Mouse (Mus musculus): ENCODE results near the gene Prrt2. TPM values are rescaled to one million over a fixed set of nuclear protein-coding genes. Genes with fewer than 3 reads are reported as not detected.

Gene Prrt2
- polyA plus RNA-seq (2014; fragmentation: Illumina TruSeq; extraction: RNeasy Lipid Tissue Mini Kit (QIAGEN cat#74804); ENCODE audit: insufficient read depth, low read depth, low replicate concordance) = 0.74 TPM

DNA sequence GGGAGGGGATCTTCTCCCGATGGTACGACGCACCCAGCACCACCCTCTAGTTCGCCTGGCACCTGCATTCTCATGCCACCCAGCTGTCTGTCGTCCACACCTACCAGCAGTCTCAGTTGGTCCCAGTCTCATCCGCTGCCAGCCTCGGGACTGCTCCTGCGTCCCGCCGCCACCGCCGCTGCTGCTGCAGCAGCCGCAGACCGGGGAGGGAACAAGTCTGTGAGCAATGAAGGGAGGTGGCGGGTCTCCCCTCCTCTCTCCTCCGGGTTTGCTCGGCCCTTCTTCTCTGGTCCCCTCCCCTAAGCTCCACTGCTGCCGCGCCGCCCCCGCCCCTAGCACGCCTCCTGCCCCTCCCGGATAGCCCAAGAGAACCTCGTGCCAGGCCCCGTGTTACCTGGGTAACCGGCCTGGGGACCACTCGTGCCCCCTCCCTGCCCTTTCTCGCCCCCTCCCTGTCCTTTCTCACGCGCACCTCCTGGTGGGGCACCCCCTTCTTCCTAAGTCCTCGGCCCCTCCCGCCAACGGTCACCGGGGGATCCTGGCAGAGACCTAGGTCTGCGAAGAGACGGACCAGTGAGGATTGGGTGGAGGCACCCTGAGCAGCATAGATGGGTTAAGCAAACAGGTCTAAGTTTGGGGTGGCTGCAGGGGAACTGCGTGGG is at the start of gene Prrt2, which contains the start of gene Gm42742:
TSS of gene Prrt2 (minus strand) at position 311 of the 662 bp plus-strand sequence.
TSS of gene Gm42742 (minus strand) at position 197 of the 662 bp plus-strand sequence.

DNA sequence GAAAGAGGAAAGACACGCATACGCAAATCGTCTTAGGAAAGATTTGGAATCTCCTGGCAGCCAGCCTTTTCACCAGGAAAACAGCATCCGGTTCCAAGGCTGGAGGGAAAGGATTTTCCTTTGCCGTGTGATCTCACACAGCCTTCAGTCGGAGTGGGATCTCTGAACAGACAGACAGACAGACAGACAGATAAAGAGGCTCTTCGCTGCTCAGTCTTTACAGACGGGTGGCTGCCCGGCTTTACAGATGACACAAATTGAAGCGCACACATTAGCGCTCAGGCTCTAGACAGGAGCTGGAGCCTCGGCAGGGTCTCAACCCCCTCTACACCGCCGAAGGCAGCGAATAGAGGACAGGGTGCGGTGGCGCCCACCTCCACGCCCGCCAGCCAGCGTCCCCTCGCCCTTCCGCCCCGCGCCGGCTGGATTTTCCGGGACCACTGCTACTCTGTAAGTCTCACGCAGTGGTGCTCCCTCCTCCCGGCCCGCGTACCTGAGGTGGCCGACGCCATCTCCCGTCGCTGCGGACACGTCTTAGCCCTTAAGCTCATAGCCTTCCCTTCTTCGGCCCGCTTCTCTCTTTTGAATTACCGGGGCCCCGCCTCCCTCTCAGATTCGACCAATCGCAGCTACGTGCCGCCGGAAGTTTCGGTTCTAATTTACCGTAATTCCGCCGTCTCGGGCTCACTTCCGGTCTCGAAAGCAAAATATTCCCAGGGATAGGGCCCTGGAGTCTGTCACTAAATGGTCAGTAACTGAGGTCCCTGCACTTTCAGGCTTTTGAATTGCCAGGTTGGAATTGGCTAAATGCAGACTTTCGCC is 21.1 kb upstream of the Prrt2 start, which contains the start of gene Kif22:
TSS of gene Kif22 (minus strand) at position 621 of the 822 bp plus-strand sequence.

DNA sequence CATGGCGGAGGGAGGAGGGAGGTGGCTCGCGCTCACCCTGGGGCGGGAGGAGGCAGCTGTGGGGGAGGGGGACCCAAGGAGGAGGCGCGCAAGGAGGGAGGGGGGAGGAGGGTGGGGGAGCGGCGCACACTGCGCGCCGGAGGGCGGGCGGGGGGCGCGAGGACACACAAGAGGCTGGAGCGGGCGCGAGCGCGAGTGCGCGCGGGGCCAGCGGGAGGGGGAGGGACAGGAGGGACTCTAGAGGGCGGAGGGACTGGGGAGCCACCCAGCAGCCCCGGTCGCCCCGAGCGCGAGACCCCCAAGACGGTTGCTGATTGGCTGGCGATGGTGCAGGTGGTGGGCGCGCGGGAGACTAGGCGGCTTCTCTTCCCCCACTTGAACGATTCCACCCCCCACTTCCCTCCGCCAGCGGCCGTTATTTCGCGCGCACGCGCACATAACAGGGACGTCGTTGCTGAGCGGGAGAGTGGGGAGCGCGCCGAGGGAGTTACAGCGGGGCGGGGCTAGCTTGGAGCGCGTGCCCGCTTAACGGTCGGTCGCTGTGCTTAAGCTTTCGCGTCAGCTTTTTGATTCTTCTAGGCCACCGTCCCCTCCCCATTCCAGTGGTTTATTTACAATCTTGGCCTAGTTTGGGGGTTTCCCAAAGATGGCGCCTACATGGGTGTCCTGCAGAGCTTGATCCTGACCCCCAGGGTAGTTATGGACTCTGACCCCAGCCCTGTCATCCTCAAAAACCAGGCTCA is 6.1 kb upstream of the Prrt2 start, which contains the start of gene Maz:
TSS of gene Maz (minus strand) at position 54 of the 743 bp plus-strand sequence.

DNA sequence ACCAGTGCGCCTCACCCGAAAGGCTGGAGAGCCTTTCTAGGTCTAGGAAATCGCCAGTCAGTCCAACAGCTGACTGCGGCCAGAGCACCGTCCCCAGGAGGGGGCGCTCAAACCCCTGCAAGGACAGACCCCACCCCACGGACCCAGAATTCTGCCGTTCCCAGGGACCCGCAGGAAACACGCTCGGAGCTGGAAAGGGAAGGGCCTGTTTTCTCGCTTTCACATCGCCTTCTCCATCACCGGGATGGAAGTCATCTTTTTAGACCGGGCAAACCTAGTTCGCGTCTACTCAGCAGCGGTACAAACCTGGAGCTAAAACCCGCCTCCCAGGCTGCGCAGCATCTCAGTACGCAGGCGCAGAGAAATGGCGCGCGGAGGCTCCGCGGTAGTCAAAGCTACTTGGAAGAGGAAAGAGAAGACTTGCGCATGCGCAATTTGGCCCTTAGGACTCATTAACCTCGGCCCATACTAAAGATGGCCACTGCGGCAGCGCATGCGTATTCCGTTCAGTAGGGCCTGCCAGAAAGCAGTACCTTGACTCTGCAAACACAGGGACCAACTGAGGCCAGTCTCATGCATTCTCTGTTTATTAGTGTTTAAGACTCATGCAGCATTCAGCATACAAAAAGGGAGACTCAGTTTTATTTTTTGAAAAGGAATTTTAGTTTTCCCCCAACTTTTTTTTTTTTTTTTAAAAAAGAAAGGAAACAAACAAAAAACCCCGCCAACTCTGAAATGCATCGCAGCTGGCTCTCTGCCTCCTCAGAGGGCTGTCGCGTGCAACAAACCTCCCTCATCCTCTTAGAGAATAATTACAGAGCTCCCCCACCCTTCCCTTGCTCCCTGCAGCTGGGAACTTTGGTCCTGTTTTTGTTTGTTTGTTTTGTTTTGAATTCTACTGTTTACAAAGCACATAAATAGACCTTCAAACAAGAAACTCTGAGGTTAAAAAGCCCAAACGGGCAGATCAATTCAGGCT is 3.8 kb downstream of the Prrt2 start, which contains the start of gene Pagr1a:
TSS of gene Pagr1a (minus strand) at position 382 of the 979 bp plus-strand sequence.

DNA sequence TGATC is 4.7 kb downstream of the Prrt2 start, which contains the start of gene Pagr1b:
TSS of gene Pagr1b (minus strand) at position 4 of the 5 bp plus-strand sequence.

DNA sequence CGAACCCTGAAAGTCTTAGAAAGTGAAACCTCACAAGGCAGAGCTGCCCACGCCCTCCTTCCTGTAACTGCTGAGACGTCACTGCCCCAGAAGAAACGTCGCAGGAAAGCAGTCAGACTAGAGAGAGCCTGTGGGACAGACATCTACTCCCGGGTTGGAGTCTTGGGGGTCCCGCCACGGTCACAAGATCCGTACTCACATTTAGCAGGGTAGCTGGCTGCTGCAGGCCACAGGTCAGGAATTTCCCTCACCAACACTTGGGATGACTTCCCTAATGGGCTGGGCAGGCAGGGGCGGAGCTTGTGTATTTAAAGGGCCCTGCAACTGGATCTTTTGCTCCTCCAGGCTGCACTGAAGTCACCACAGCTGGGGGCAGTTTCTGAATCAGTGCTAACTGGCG is 6.7 kb downstream of the Prrt2 start, which contains the start of gene Mvp:
TSS of gene Mvp (minus strand) at position 302 of the 400 bp plus-strand sequence.

DNA sequence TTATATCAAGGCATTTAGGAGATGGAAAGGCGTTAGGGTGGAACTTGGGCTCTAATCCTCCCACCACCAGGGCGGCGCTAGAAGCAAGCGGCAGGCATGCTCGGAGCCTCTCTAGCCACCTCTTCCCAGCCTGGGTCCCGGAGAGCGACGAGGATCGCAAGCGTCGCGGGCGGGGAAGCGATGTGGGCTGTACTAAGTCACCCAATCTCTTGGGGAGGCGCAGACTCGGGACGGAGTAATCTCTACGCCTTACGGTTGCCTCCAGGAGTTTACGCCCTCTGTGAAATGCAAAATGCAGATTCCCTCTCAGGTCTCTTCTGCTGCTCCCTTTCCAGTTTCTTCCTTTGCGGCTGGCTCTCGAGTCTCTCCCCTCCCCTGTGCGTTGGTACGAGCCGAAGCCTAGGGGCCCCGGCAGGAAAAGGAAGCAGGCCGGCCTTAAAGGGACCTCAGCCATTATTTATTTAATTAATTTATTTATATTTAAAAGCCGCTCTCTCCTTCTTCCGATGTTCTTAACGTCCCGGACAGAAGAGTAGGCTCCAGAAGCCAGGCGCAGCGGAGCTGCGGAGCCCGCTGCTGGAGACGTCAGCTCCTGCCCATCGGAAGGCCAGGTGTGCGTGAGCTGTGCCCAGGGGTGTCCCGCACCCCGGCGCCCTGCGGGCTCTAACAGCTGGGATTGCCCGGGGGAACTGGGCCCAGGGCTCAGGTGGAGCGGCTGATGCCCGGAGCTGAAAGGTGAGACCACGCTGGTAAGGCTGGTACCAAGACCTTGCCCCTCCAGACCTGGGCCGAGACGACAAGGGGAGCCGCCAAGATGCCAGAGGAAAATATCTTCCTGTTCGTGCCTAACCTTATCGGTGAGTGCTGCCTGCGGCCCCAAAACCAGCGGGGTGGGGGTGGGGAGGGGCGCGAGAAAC is 44.8 kb downstream of the Prrt2 start, which contains the start of gene Cdiptos:
TSS of gene Cdiptos (minus strand) at position 149 of the 917 bp plus-strand sequence.

DNA sequence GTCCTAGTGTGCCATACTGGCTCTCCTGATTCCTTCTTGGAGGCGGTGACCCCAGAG is 45.3 kb downstream of the Prrt2 start, which contains the start of gene Cdipt:
TSS of gene Cdipt (plus strand) at position 22 of the 57 bp plus-strand sequence.

Other genes with a start within 250 kb of the Prrt2 start
- 159 TPM for gene Ypel3, start 244.3 kb downstream of the Prrt2 start, polyA plus RNA-seq (2014; fragmentation: Illumina TruSeq; extraction: RNeasy Lipid Tissue Mini Kit (QIAGEN cat#74804); ENCODE audit: insufficient read depth, low read depth, low replicate concordance)
- gene Tbx6, start 239.7 kb downstream of the Prrt2 start, polyA plus RNA-seq (2014; fragmentation: Illumina TruSeq; extraction: RNeasy Lipid Tissue Mini Kit (QIAGEN cat#74804); ENCODE audit: insufficient read depth, low read depth, low replicate concordance) = 1.3 TPM
- 98.9 TPM for gene Ppp4c, start 228.7 kb downstream of the Prrt2 start, polyA plus RNA-seq (2014; fragmentation: Illumina TruSeq; extraction: RNeasy Lipid Tissue Mini Kit (QIAGEN cat#74804); ENCODE audit: insufficient read depth, low read depth, low replicate concordance)
- 1.8 TPM for gene Fam57b, start 223.5 kb downstream of the Prrt2 start, polyA plus RNA-seq (2014; fragmentation: Illumina TruSeq; extraction: RNeasy Lipid Tissue Mini Kit (QIAGEN cat#74804); ENCODE audit: insufficient read depth, low read depth, low replicate concordance)
- not detected for gene 4930451I11Rik, start 189.6 kb downstream of the Prrt2 start, polyA plus RNA-seq (2014; fragmentation: Illumina TruSeq; extraction: RNeasy Lipid Tissue Mini Kit (QIAGEN cat#74804); ENCODE audit: insufficient read depth, low read depth, low replicate concordance)
- gene Doc2a, start 173.8 kb downstream of the Prrt2 start, polyA plus RNA-seq (2014; fragmentation: Illumina TruSeq; extraction: RNeasy Lipid Tissue Mini Kit (QIAGEN cat#74804); ENCODE audit: insufficient read depth, low read depth, low replicate concordance) = 0.11 TPM
- 7.5 TPM for gene Hirip3, start 159.2 kb downstream of the Prrt2 start, polyA plus RNA-seq (2014; fragmentation: Illumina TruSeq; extraction: RNeasy Lipid Tissue Mini Kit (QIAGEN cat#74804); ENCODE audit: insufficient read depth, low read depth, low replicate concordance)
- 48.2 TPM for gene Ino80e, start 158.8 kb downstream of the Prrt2 start, polyA plus RNA-seq (2014; fragmentation: Illumina TruSeq; extraction: RNeasy Lipid Tissue Mini Kit (QIAGEN cat#74804); ENCODE audit: insufficient read depth, low read depth, low replicate concordance)
- gene Taok2, start 136.5 kb downstream of the Prrt2 start, polyA plus RNA-seq (2014; fragmentation: Illumina TruSeq; extraction: RNeasy Lipid Tissue Mini Kit (QIAGEN cat#74804); ENCODE audit: insufficient read depth, low read depth, low replicate concordance) = 60.3 TPM
- 57.2 TPM for gene Tmem219, start 98.3 kb downstream of the Prrt2 start, polyA plus RNA-seq (2014; fragmentation: Illumina TruSeq; extraction: RNeasy Lipid Tissue Mini Kit (QIAGEN cat#74804); ENCODE audit: insufficient read depth, low read depth, low replicate concordance)
- 6.6 TPM for gene Kctd13, start 92.3 kb downstream of the Prrt2 start, polyA plus RNA-seq (2014; fragmentation: Illumina TruSeq; extraction: RNeasy Lipid Tissue Mini Kit (QIAGEN cat#74804); ENCODE audit: insufficient read depth, low read depth, low replicate concordance)
- not detected for gene Asphd1, start 71.6 kb downstream of the Prrt2 start, polyA plus RNA-seq (2014; fragmentation: Illumina TruSeq; extraction: RNeasy Lipid Tissue Mini Kit (QIAGEN cat#74804); ENCODE audit: insufficient read depth, low read depth, low replicate concordance)
- gene Sez6l2, start 70.6 kb downstream of the Prrt2 start, polyA plus RNA-seq (2014; fragmentation: Illumina TruSeq; extraction: RNeasy Lipid Tissue Mini Kit (QIAGEN cat#74804); ENCODE audit: insufficient read depth, low read depth, low replicate concordance) = 0.34 TPM
- 102 TPM for gene Cdipt, start 45.3 kb downstream of the Prrt2 start, polyA plus RNA-seq (2014; fragmentation: Illumina TruSeq; extraction: RNeasy Lipid Tissue Mini Kit (QIAGEN cat#74804); ENCODE audit: insufficient read depth, low read depth, low replicate concordance)
- gene Cdiptos, start 45.1 kb downstream of the Prrt2 start, polyA plus RNA-seq (2014; fragmentation: Illumina TruSeq; extraction: RNeasy Lipid Tissue Mini Kit (QIAGEN cat#74804); ENCODE audit: insufficient read depth, low read depth, low replicate concordance) = 4.1 TPM
- 46.3 TPM for gene Mvp, start 6.6 kb downstream of the Prrt2 start, polyA plus RNA-seq (2014; fragmentation: Illumina TruSeq; extraction: RNeasy Lipid Tissue Mini Kit (QIAGEN cat#74804); ENCODE audit: insufficient read depth, low read depth, low replicate concordance)
- gene Pagr1b, start 4.7 kb downstream of the Prrt2 start, polyA plus RNA-seq (2014; fragmentation: Illumina TruSeq; extraction: RNeasy Lipid Tissue Mini Kit (QIAGEN cat#74804); ENCODE audit: insufficient read depth, low read depth, low replicate concordance) = not detected
- gene Pagr1a, start 3.9 kb downstream of the Prrt2 start, polyA plus RNA-seq (2014; fragmentation: Illumina TruSeq; extraction: RNeasy Lipid Tissue Mini Kit (QIAGEN cat#74804); ENCODE audit: insufficient read depth, low read depth, low replicate concordance) = 10.9 TPM
- gene Gm42742, start 114 bp downstream of the Prrt2 start, polyA plus RNA-seq (2014; fragmentation: Illumina TruSeq; extraction: RNeasy Lipid Tissue Mini Kit (QIAGEN cat#74804); ENCODE audit: insufficient read depth, low read depth, low replicate concordance) = 24.7 TPM
- 57.2 TPM for gene Maz, start 5.8 kb upstream of the Prrt2 start, polyA plus RNA-seq (2014; fragmentation: Illumina TruSeq; extraction: RNeasy Lipid Tissue Mini Kit (QIAGEN cat#74804); ENCODE audit: insufficient read depth, low read depth, low replicate concordance)
- 0.95 TPM for gene Kif22, start 21.3 kb upstream of the Prrt2 start, polyA plus RNA-seq (2014; fragmentation: Illumina TruSeq; extraction: RNeasy Lipid Tissue Mini Kit (QIAGEN cat#74804); ENCODE audit: insufficient read depth, low read depth, low replicate concordance)
- gene Zg16, start 66.1 kb upstream of the Prrt2 start, polyA plus RNA-seq (2014; fragmentation: Illumina TruSeq; extraction: RNeasy Lipid Tissue Mini Kit (QIAGEN cat#74804); ENCODE audit: insufficient read depth, low read depth, low replicate concordance) = not detected
- gene AI467606, start 70.1 kb upstream of the Prrt2 start, polyA plus RNA-seq (2014; fragmentation: Illumina TruSeq; extraction: RNeasy Lipid Tissue Mini Kit (QIAGEN cat#74804); ENCODE audit: insufficient read depth, low read depth, low replicate concordance) = 23.2 TPM
- 0.22 TPM for gene Qprt, start 101.0 kb upstream of the Prrt2 start, polyA plus RNA-seq (2014; fragmentation: Illumina TruSeq; extraction: RNeasy Lipid Tissue Mini Kit (QIAGEN cat#74804); ENCODE audit: insufficient read depth, low read depth, low replicate concordance)
- gene Spn, start 116.6 kb upstream of the Prrt2 start, polyA plus RNA-seq (2014; fragmentation: Illumina TruSeq; extraction: RNeasy Lipid Tissue Mini Kit (QIAGEN cat#74804); ENCODE audit: insufficient read depth, low read depth, low replicate concordance) = 10.0 TPM
- 33.6 TPM for gene Cd2bp2, start 174.8 kb upstream of the Prrt2 start, polyA plus RNA-seq (2014; fragmentation: Illumina TruSeq; extraction: RNeasy Lipid Tissue Mini Kit (QIAGEN cat#74804); ENCODE audit: insufficient read depth, low read depth, low replicate concordance)
- 16.9 TPM for gene Tbc1d10b, start 187.3 kb upstream of the Prrt2 start, polyA plus RNA-seq (2014; fragmentation: Illumina TruSeq; extraction: RNeasy Lipid Tissue Mini Kit (QIAGEN cat#74804); ENCODE audit: insufficient read depth, low read depth, low replicate concordance)
- 4.2 TPM for gene Mylpf, start 187.7 kb upstream of the Prrt2 start, polyA plus RNA-seq (2014; fragmentation: Illumina TruSeq; extraction: RNeasy Lipid Tissue Mini Kit (QIAGEN cat#74804); ENCODE audit: insufficient read depth, low read depth, low replicate concordance)
- gene Zfp553, start 211.8 kb upstream of the Prrt2 start, polyA plus RNA-seq (2014; fragmentation: Illumina TruSeq; extraction: RNeasy Lipid Tissue Mini Kit (QIAGEN cat#74804); ENCODE audit: insufficient read depth, low read depth, low replicate concordance) = 5.6 TPM
- gene Sept1, start 211.9 kb upstream of the Prrt2 start, polyA plus RNA-seq (2014; fragmentation: Illumina TruSeq; extraction: RNeasy Lipid Tissue Mini Kit (QIAGEN cat#74804); ENCODE audit: insufficient read depth, low read depth, low replicate concordance) = 23.5 TPM
- 10.4 TPM for gene Zfp771, start 223.1 kb upstream of the Prrt2 start, polyA plus RNA-seq (2014; fragmentation: Illumina TruSeq; extraction: RNeasy Lipid Tissue Mini Kit (QIAGEN cat#74804); ENCODE audit: insufficient read depth, low read depth, low replicate concordance)
- 29.4 TPM for gene Dctpp1, start 239.5 kb upstream of the Prrt2 start, polyA plus RNA-seq (2014; fragmentation: Illumina TruSeq; extraction: RNeasy Lipid Tissue Mini Kit (QIAGEN cat#74804); ENCODE audit: insufficient read depth, low read depth, low replicate concordance)

Measured in lung, adult 10 weeks (tissue).